Mouse (Mus musculus): ENCODE data around the gene Noxred1. TPM values are rescaled to one million over a fixed set of nuclear protein-coding genes. Genes with fewer than 3 reads are reported as not detected.

Noxred1 gene
- total and polyA plus RNA-seq, 3 experiments, result 0.39 to 0.61 (median 0.47) TPM

DNA sequence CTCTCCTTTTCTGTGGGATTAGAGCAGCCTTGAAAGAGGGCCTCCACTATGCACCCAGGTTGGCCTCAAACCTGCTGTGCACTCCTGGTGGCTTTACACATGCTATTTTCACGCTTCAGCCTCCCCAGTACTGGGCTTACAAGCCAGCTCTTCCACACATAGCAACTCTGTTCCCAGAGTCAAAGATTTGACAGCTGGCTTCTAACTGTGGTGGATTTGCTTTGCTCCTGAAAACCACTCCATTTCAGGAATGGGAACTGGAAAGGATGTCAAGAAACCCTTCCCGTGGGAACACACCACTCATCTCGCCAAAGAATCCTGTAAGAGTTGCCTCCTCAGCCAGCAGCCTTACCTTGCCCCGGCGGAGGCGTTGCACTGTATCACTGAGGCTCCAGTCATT, 15.3 kb upstream of the Noxred1 start:
- no peaks in the 10 kb centered on the region for H3K79me2 ChIP-seq (replicated peaks; ENCODE audit: control insufficient read depth, insufficient read depth, low read length)
- no peaks in the 10 kb centered on the region for H3K27me3 ChIP-seq (ENCODE audit: control insufficient read depth, insufficient read depth, low read length)
- TF ChIP-seq CTCF (IDR thresholded peaks at IDR 0.05), result no peak
- no peak for TF ChIP-seq POLR2A (IDR thresholded peaks at IDR 0.05; ENCODE audit: insufficient read depth, low read depth, low read length)
- no peak for TF ChIP-seq EP300 (IDR thresholded peaks at IDR 0.05; ENCODE audit: insufficient read depth, low read depth, low read length)
- no peak overlapping the region for H3K4me3 ChIP-seq
- H3K27ac ChIP-seq, result no peak overlapping the region
- no peaks in the 10 kb centered on the region for H3K4me1 ChIP-seq (ENCODE audit: control insufficient read depth, insufficient read depth, low read length)
- no peak for DNase-seq
- WGBS, result 88% methylated on average over 6 of the region's 6 CpGs
- no peak overlapping the region for H3K9ac ChIP-seq (ENCODE audit: low read depth, low read length)
- intact Hi-C loops (cut with DNase I), result no loop called here
- H3K36me3 ChIP-seq (ENCODE audit: control insufficient read depth, insufficient read depth, low read length), result no peaks in the 10 kb centered on the region; the same call in 1 of the 2 replicates

DNA sequence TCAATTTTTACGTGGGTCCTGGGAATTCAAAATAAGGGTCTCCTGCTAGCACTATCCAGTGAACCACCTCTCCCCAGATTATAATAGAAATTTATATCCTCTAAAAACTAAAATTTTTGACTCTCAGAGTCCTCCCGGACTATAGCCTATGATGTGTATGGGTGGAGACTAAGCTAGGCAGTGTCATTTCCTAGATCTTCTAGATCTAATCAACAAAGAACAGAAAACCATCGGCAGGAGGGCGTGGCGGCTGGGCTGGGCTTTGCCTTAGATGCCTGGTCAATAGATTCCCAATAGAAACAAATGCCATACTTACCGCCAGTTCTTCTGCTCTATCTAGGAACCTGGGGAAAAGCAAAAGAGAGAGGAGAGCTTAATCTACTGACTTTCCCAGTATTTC, 11.6 kb upstream of the Noxred1 start:
- Histone ChIP-seq H3K4me3 (no peak overlapping the region), H3K36me3 (ENCODE audit: control insufficient read depth, insufficient read depth, low read length) (no peaks in the 10 kb centered on the region; the same call in 1 of the 2 replicates), H3K79me2 (replicated peaks; ENCODE audit: control insufficient read depth, insufficient read depth, low read length) (no peaks in the 10 kb centered on the region), H3K27me3 (ENCODE audit: control insufficient read depth, insufficient read depth, low read length) (no peaks in the 10 kb centered on the region), H3K9ac (ENCODE audit: low read depth, low read length) (no peak overlapping the region), H3K4me1 (ENCODE audit: control insufficient read depth, insufficient read depth, low read length) (no peaks in the 10 kb centered on the region), H3K27ac (no peak overlapping the region)
- 89% methylated on average over 6 of the region's 6 CpGs for WGBS
- DNase-seq, result no peak
- intact Hi-C loops (cut with DNase I), result no loop called here
- no peak for TF ChIP-seq POLR2A (IDR thresholded peaks at IDR 0.05; ENCODE audit: insufficient read depth, low read depth, low read length)
- TF ChIP-seq CTCF (IDR thresholded peaks at IDR 0.05), result no peak
- no peak for TF ChIP-seq EP300 (IDR thresholded peaks at IDR 0.05; ENCODE audit: insufficient read depth, low read depth, low read length)

DNA sequence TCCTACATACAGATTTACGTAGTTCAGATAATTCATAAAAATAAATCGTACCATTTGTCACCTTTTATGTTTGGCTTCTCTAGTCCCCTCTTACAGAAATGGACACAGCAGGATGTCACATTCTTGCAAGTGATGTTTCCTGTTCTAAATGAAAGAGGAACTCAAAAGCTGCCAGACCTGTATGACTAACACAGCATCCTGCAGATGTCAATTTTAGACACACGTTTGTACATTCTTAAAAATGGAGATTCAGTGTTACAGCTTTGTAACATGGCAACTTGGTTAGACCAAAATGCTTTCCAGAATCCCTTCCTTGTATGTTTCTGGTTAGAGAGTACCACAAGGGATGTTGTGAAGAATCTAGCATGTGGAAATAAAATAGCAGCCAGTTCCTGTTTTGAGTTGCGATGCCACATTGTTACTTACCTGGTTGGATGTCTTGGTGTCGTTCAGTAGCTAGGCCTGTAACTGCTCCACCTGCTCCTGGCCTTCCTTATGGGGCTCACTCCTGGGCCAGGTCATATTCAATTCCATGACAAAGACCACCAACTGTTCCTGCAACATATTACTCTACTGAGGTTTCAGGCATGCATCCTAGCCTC, 1.5 kb downstream of the Noxred1 start:
- WGBS, result 64% methylated on average over 5 of the region's 5 CpGs
- no peak for DNase-seq
- H3K27me3 ChIP-seq (ENCODE audit: control insufficient read depth, insufficient read depth, low read length), result no peaks in the 10 kb centered on the region
- intact Hi-C loops (cut with DNase I), result no loop called here
- no peaks in the 10 kb centered on the region for H3K36me3 ChIP-seq (ENCODE audit: control insufficient read depth, insufficient read depth, low read length)
- no peak for TF ChIP-seq CTCF (IDR thresholded peaks at IDR 0.05)
- no peak for TF ChIP-seq POLR2A (IDR thresholded peaks at IDR 0.05; ENCODE audit: insufficient read depth, low read depth, low read length)
- no peak for TF ChIP-seq EP300 (IDR thresholded peaks at IDR 0.05; ENCODE audit: insufficient read depth, low read depth, low read length)
- no peak overlapping the region for H3K9ac ChIP-seq (ENCODE audit: low read depth, low read length)
- H3K4me3 ChIP-seq, result no peak overlapping the region
- no peak overlapping the region for H3K27ac ChIP-seq
- H3K79me2 ChIP-seq (replicated peaks; ENCODE audit: control insufficient read depth, insufficient read depth, low read length), result no peaks in the 10 kb centered on the region
- no peaks in the 10 kb centered on the region for H3K4me1 ChIP-seq (ENCODE audit: control insufficient read depth, insufficient read depth, low read length)

DNA sequence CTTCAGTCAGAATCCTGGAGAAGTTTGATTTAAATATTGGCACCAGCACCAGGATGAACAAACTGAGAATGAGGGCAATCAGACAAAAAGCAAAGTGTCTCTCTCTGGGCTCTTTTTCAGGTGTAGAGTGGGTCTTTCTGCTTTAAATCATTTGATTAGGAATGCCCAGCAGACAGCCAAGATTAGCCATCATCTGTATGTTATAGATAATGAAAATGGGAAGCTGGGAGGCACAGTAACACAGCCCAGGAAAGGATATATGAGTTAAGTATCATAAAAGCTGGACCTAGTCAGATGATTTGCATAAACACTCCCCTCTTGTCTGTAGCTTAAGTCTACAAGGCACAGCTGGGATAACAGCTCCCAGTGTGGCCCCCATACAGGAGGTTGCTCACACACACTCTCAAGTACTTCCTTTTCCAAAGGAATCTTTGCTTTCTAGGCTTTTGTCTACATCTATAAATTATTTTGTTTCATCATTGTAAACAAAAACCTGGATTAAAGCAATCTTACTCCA, 8.1 kb downstream of the Noxred1 start:
- no peak overlapping the region for H3K27ac ChIP-seq
- H3K27me3 ChIP-seq (ENCODE audit: control insufficient read depth, insufficient read depth, low read length), result no peaks in the 10 kb centered on the region
- intact Hi-C loops (cut with DNase I), result no loop called here
- no peaks in the 10 kb centered on the region for H3K36me3 ChIP-seq (ENCODE audit: control insufficient read depth, insufficient read depth, low read length)
- no peak overlapping the region for H3K9ac ChIP-seq (ENCODE audit: low read depth, low read length)
- no peak for DNase-seq
- H3K4me3 ChIP-seq, result no peak overlapping the region
- no peaks in the 10 kb centered on the region for H3K4me1 ChIP-seq (ENCODE audit: control insufficient read depth, insufficient read depth, low read length)
- H3K79me2 ChIP-seq (replicated peaks; ENCODE audit: control insufficient read depth, insufficient read depth, low read length), result no peaks in the 10 kb centered on the region
- TF ChIP-seq POLR2A (IDR thresholded peaks at IDR 0.05; ENCODE audit: insufficient read depth, low read depth, low read length) (no peak), CTCF (IDR thresholded peaks at IDR 0.05) (no peak), EP300 (IDR thresholded peaks at IDR 0.05; ENCODE audit: insufficient read depth, low read depth, low read length) (no peak)

DNA sequence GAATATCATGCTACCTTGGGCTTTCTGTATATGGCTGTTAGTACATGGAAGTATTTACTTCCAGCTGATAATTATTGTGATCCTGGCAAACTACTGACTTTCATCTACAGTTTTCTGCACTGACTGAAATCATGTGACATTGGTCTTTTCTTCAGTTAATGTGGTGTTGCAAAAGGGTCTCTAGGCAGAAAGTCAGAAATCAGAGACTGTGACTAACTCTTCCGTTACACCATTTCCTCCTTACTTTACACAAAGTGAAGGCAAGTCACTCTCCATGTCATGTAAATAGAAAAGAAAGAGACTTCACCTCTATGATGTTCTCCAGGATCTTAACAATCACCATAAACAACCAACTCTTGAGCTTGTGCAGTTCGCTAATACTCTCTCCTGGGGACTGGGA, 8.9 kb downstream of the Noxred1 start:
- no peak for DNase-seq
- Histone ChIP-seq H3K4me3 (no peak overlapping the region), H3K27me3 (ENCODE audit: control insufficient read depth, insufficient read depth, low read length) (no peaks in the 10 kb centered on the region), H3K36me3 (ENCODE audit: control insufficient read depth, insufficient read depth, low read length) (no peaks in the 10 kb centered on the region), H3K9ac (ENCODE audit: low read depth, low read length) (no peak overlapping the region), H3K79me2 (replicated peaks; ENCODE audit: control insufficient read depth, insufficient read depth, low read length) (no peaks in the 10 kb centered on the region), H3K27ac (no peak overlapping the region), H3K4me1 (ENCODE audit: control insufficient read depth, insufficient read depth, low read length) (no peaks in the 10 kb centered on the region)
- 84% methylated on average over 2 of the region's 2 CpGs for WGBS
- no peak for TF ChIP-seq POLR2A (IDR thresholded peaks at IDR 0.05; ENCODE audit: insufficient read depth, low read depth, low read length)
- no peak for TF ChIP-seq EP300 (IDR thresholded peaks at IDR 0.05; ENCODE audit: insufficient read depth, low read depth, low read length)
- TF ChIP-seq CTCF (IDR thresholded peaks at IDR 0.05), result no peak
- intact Hi-C loops (cut with DNase I), result no loop called here

DNA sequence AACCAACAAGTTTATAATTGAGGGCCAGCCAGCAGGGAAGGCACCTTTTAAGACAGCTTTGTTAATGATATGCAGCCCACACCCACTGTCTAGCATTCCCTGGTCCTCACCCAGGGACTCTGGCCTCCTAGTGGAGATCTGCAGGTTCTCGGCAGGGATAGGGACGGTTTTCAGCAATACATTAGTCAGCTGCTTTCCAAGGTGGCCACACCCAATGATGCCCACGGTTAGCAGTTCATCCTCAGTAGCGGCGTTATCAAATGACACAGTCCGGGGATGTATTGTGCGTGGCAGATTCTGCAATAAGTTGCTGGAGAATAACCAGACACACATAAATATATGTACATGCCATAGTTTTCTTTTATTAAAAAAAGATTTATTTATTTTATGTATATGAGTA, 11.7 kb downstream of the Noxred1 start:
- no peak for TF ChIP-seq CTCF (IDR thresholded peaks at IDR 0.05)
- no peak for TF ChIP-seq EP300 (IDR thresholded peaks at IDR 0.05; ENCODE audit: insufficient read depth, low read depth, low read length)
- TF ChIP-seq POLR2A (IDR thresholded peaks at IDR 0.05; ENCODE audit: insufficient read depth, low read depth, low read length), result no peak
- Histone ChIP-seq H3K79me2 (replicated peaks; ENCODE audit: control insufficient read depth, insufficient read depth, low read length) (no peaks in the 10 kb centered on the region), H3K4me3 (no peak overlapping the region), H3K4me1 (ENCODE audit: control insufficient read depth, insufficient read depth, low read length) (no peaks in the 10 kb centered on the region), H3K36me3 (ENCODE audit: control insufficient read depth, insufficient read depth, low read length) (no peaks in the 10 kb centered on the region), H3K9ac (ENCODE audit: low read depth, low read length) (no peak overlapping the region), H3K27me3 (ENCODE audit: control insufficient read depth, insufficient read depth, low read length) (no peaks in the 10 kb centered on the region), H3K27ac (no peak overlapping the region)
- intact Hi-C loops (cut with DNase I), result no loop called here
- 74% methylated on average over 7 of the region's 7 CpGs for WGBS
- DNase-seq, result no peak

All from heart, adult 2 months (tissue).